8 mouse cellular contexts compared by ENCODE assay signal in the genomic region with DNA sequence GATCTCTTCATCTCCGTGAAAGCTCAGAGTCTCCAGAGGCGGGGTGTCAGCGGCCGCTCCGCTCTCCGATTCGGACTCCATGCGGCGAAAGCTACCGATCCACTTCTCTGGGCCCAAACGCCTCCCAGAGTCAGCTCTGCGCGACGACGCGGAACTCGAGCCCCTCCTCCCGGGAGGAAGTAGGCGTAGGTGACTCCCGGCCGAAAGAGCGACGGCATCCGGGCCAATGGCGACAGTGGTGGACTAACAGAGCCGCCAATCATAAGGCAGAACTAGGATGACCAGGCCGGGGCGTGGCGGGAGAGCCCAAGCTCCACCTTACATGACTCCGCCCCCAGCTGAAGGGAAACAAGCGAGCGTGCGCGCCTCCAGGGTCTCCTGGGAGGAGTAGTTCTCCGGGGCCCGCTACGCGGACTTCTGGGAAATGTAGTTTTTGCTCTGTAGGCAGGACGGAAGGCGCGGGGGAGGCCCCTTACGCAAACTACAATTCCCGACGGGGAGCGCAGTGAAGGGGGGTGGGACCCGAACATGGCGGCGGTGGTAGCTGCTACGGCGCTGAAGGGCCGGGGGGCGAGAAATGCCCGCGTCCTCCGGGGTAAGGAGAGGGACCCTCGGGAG. TPM values are rescaled to one million over a fixed set of nuclear protein-coding genes. Genes with fewer than 3 reads are reported as not detected.
DNase-seq lines count a peak whose midpoint lies in the region; ATAC-seq lines count a peak whose summit lies in the region.

TSS of gene Aamp (minus strand) at position 196 of the 618 bp plus-strand sequence.
TSS of gene Pnkd (plus strand) at position 388 of the 618 bp plus-strand sequence.

- DNase-seq in adipocyte (ENCODE audit: low spot score) = peak; percentile 100
- DNase-seq in embryo, embryonic 10 days (ENCODE audit: low spot score) = peak; percentile 100
- DNase-seq in gastrocnemius, postnatal 10 days = peak; percentile 97
- peak; percentile 100 for DNase-seq in induced T-regulatory cell, adult 2 months (ENCODE audit: low read depth)
- DNase-seq in left cerebral cortex, adult 9 months (ENCODE audit: low spot score in 2 of 2) = peak; percentile 100
- peak; percentile 99 for DNase-seq in right cerebral cortex, postnatal 14 days
- DNase-seq in urinary bladder, postnatal 36 days (ENCODE audit: low spot score in 2 of 2) = peak; percentile 99 to 100

- ATAC-seq in megakaryocyte progenitor cell, adult 5-6 weeks (replicated peaks; ENCODE audit: poor library complexity) = peak; percentile 88

RNA-seq across cellular contexts. Expression of gene Aamp, which starts in this region (rescaled TPM):
- 10 to 100 TPM; 90.7 to 94.4 TPM for total RNA-seq in gastrocnemius, postnatal 10 days (2021)
- 45.3 and 49.7 TPM in 2 replicates for total RNA-seq in megakaryocyte progenitor cell, adult 5-6 weeks (2015)
- 98.1 and 104 TPM in 2 replicates for total RNA-seq in megakaryocyte progenitor cell, adult 5-6 weeks (2017)

RNA-seq across cellular contexts. Expression of gene Pnkd, which starts in this region (rescaled TPM):
- 10 to 100 TPM; 69.7 to 70.5 TPM for total RNA-seq in gastrocnemius, postnatal 10 days (2021)
- total RNA-seq in megakaryocyte progenitor cell, adult 5-6 weeks (2015) = 29.8 and 32.4 TPM in 2 replicates
- total RNA-seq in megakaryocyte progenitor cell, adult 5-6 weeks (2017) = 11.2 and 21.6 TPM in 2 replicates

Comparison
In these comparisons a context has a peak if more than half of its experiments do, and no peak if none do; other contexts are left out.
1. Peak in every context shown above with its lines: DNase-seq and ATAC-seq.